Mouse (Mus musculus) thymus, postnatal 4 days (tissue): ENCODE results near the gene Cdk14.
"Not testable (repeated sequence)": the region's sequence is repeated elsewhere in the genome, so short reads cannot be mapped to it uniquely, and the experiment has no call there.

Experiments used
- DNase-seq: peaks from one replicate; pipeline ENCODE4 v3.0.0; 2021

Gene Cdk14

GRCm38 (mm10) chr5:5260966-5261724 lies 159.0 kb downstream of the Cdk14 start:
- no peak for DNase-seq

GRCm38 (mm10) chr5:5260309-5260708 lies 159.8 kb downstream of the Cdk14 start:
- DNase-seq = no peak

GRCm38 (mm10) chr5:5254391-5254790 lies 165.7 kb downstream of the Cdk14 start:
- DNase-seq = no peak

- no peak for DNase-seq
Observed at GRCm38 (mm10) chr5:5253177-5253576, 166.9 kb downstream of the Cdk14 start.

- no peak for DNase-seq
Observed at GRCm38 (mm10) chr5:5247671-5248070, 172.4 kb downstream of the Cdk14 start.

- DNase-seq = no peak
Observed at GRCm38 (mm10) chr5:5246534-5247175, 173.5 kb downstream of the Cdk14 start.

GRCm38 (mm10) chr5:5245182-5245581 lies 174.9 kb downstream of the Cdk14 start:
- DNase-seq = no peak

- DNase-seq = no peak
Observed at GRCm38 (mm10) chr5:5243648-5244047, 176.5 kb downstream of the Cdk14 start.

- no peak for DNase-seq
Observed at GRCm38 (mm10) chr5:5242704-5243103, 177.4 kb downstream of the Cdk14 start.

GRCm38 (mm10) chr5:5241088-5241487 lies 179.0 kb downstream of the Cdk14 start:
- no peak for DNase-seq

GRCm38 (mm10) chr5:5240121-5240520 lies 180.0 kb downstream of the Cdk14 start:
- DNase-seq = no peak

- DNase-seq = not testable (repeated sequence)
Observed at GRCm38 (mm10) chr5:5234935-5235334, 185.2 kb downstream of the Cdk14 start.

GRCm38 (mm10) chr5:5226966-5227365 lies 193.1 kb downstream of the Cdk14 start:
- no peak for DNase-seq

GRCm38 (mm10) chr5:5211780-5212135 lies 208.4 kb downstream of the Cdk14 start:
- no peak for DNase-seq

GRCm38 (mm10) chr5:5211034-5211779 lies 208.9 kb downstream of the Cdk14 start:
- DNase-seq = no peak

- no peak for DNase-seq
Observed at GRCm38 (mm10) chr5:5208016-5208415, 212.1 kb downstream of the Cdk14 start.

- no peak for DNase-seq
Observed at GRCm38 (mm10) chr5:5206012-5206411, 214.1 kb downstream of the Cdk14 start.

GRCm38 (mm10) chr5:5194562-5195221 lies 225.4 kb downstream of the Cdk14 start:
- no peak for DNase-seq

- DNase-seq = no peak
Observed at GRCm38 (mm10) chr5:5189590-5189989, 230.5 kb downstream of the Cdk14 start.

- DNase-seq = no peak
Observed at GRCm38 (mm10) chr5:5185987-5186742, 233.9 kb downstream of the Cdk14 start.

- no peak for DNase-seq
Observed at GRCm38 (mm10) chr5:5185521-5185920, 234.6 kb downstream of the Cdk14 start.

- DNase-seq = no peak
Observed at GRCm38 (mm10) chr5:5180711-5181110, 239.4 kb downstream of the Cdk14 start.

- no peak for DNase-seq
Observed at GRCm38 (mm10) chr5:5180311-5180710, 239.8 kb downstream of the Cdk14 start.
